Mouse (Mus musculus): ENCODE measurements around the gene Yes1.

DNA sequence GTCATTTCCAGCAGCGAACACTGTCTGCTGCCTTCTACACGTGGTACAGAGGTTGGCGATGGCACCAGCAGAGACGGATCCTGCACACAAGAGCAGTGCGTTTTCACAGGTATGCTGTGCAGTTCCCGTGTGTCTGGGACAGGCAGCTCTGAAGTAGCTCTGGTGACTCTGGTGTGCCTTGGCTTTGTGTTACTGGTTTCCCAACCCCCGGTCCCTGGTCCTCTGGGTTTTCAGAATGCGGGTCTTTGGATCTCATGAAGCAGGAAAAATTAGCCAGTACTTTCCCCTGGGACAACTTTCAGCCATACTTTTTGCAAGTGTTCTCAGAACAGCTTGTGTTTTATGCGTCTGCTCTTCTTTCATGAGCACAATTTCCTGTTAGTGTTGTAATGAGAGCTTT lies 109.4 kb downstream of the Yes1 start:
- TF ChIP-seq GATA1 (IDR thresholded peaks at IDR 0.05; ENCODE audit: borderline replicate concordance, low read length) (no peak), FLI1 (IDR thresholded peaks at IDR 0.05; ENCODE audit: low read length) (no peak)
